Mouse (Mus musculus) cortical plate, adult 2 months (tissue): Measurements from ENCODE around the gene Gins3.

Source experiments
- CTCF ChIP-seq: fragments of 200-500 bp; IDR thresholded peaks from 2 replicates; pipeline ENCODE4 v1.5.1; 2011; ENCODE audit warnings: mild to moderate bottlenecking, control low read depth, low read length; ENCODE audit not compliant: insufficient read depth; ENCODE audit errors: extremely low read depth
- POLR2A ChIP-seq: fragments of 200-500 bp; IDR thresholded peaks from 2 replicates; pipeline ENCODE4 v1.6.1; 2011; ENCODE audit warnings: mild to moderate bottlenecking, low read length, control low read depth; ENCODE audit not compliant: insufficient read depth; ENCODE audit errors: extremely low read depth

DNA sequence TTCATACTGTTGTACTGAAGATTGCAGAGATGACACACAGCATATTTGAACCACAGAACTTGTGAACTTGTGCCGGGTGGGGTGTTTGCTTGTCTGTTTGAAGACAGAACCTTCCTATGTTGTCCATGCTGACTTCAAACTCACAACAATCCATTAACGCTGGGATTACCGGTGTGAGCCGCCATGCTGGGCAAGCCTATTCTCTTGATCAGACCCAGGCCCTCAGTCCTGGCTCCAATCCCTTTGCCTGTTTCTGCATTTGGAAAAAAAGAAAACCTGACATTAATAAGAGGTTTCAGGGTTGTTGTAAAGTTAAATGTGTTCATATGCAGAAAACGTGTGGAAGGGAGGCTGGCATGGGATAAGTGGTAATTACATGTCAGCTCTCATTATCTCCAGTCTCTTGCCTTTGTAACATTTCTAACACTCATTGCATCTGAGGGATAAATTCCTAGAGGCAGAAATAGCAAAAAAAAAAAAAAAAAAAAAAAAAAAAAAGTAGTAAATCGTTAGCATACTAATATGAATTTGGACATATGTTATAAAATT lies 27.2 kb downstream of the Gins3 start:
- TF ChIP-seq CTCF (no peak), POLR2A (no peak)
